Mouse (Mus musculus): ENCODE data around the gene Tbc1d22a.

Tbc1d22a gene

GRCm38 (mm10) chr15:86496646-86497045, 282.4 kb downstream of the Tbc1d22a start:
- no peak for DNase-seq (ENCODE audit: low spot score in 2 of 2)

GRCm38 (mm10) chr15:86500536-86500935, 286.3 kb downstream of the Tbc1d22a start:
- DNase-seq (ENCODE audit: low spot score in 2 of 2) = no peak

GRCm38 (mm10) chr15:86503413-86503812, 289.2 kb downstream of the Tbc1d22a start:
- no peak for DNase-seq (ENCODE audit: low spot score in 2 of 2)

- DNase-seq (ENCODE audit: low spot score in 2 of 2) = no peak
Measured at GRCm38 (mm10) chr15:86506666-86507065, 292.4 kb downstream of the Tbc1d22a start.

- DNase-seq (ENCODE audit: low spot score in 2 of 2) = no peak
Measured at GRCm38 (mm10) chr15:86507546-86507945, 293.3 kb downstream of the Tbc1d22a start.

GRCm38 (mm10) chr15:86508406-86509176, 294.3 kb downstream of the Tbc1d22a start:
- no peak for DNase-seq (ENCODE audit: low spot score in 2 of 2)

GRCm38 (mm10) chr15:86509601-86510000, 295.3 kb downstream of the Tbc1d22a start:
- no peak for DNase-seq (ENCODE audit: low spot score in 2 of 2)

- DNase-seq (ENCODE audit: low spot score in 2 of 2) = no peak
Measured at GRCm38 (mm10) chr15:86511181-86511580, 296.9 kb downstream of the Tbc1d22a start.

- DNase-seq (ENCODE audit: low spot score in 2 of 2) = no peak
Measured at GRCm38 (mm10) chr15:86513336-86513735, 299.1 kb downstream of the Tbc1d22a start.

- DNase-seq (ENCODE audit: low spot score in 2 of 2) = no peak
Measured at GRCm38 (mm10) chr15:86520201-86520600, 305.9 kb downstream of the Tbc1d22a start.

GRCm38 (mm10) chr15:86535356-86535755, 321.1 kb downstream of the Tbc1d22a start:
- no peak for DNase-seq (ENCODE audit: low spot score in 2 of 2)

GRCm38 (mm10) chr15:86542371-86542770, 328.1 kb downstream of the Tbc1d22a start:
- DNase-seq (ENCODE audit: low spot score in 2 of 2) = no peak

GRCm38 (mm10) chr15:86544122-86544795, 330.0 kb downstream of the Tbc1d22a start:
- DNase-seq (ENCODE audit: low spot score in 2 of 2) = no peak
